Mouse (Mus musculus) small intestine, adult 2 months (tissue): ENCODE measurements around the gene Trmt13. TPM values are rescaled to one million over a fixed set of nuclear protein-coding genes. Genes with fewer than 3 reads are reported as not detected.

ENCODE experiments used
- H3K27ac ChIP-seq: fragments of 200-500 bp; 2 replicates; pipeline ENCODE4 v1.5.1; 2012; ENCODE audit warnings: low read depth, low read length, control low read depth, inconsistent platforms; ENCODE audit not compliant: insufficient read depth
- H3K27me3 ChIP-seq: fragments of 200-500 bp; 2 replicates; pipeline ENCODE4 v1.6.1; 2012; ENCODE audit warnings: mild to moderate bottlenecking, moderate library complexity, low read length, inconsistent platforms; ENCODE audit not compliant: control insufficient read depth, insufficient read depth
- H3K36me3 ChIP-seq: fragments of 200-500 bp; 2 replicates; pipeline ENCODE4 v1.6.1; 2012; ENCODE audit warnings: mild to moderate bottlenecking, low read length, control low read depth, inconsistent platforms; ENCODE audit not compliant: control insufficient read depth, insufficient read depth
- H3K4me1 ChIP-seq: fragments of 200-500 bp; 2 replicates; pipeline ENCODE4 v1.6.1; 2012; ENCODE audit warnings: low read length, inconsistent platforms, mixed read lengths; ENCODE audit not compliant: control insufficient read depth, insufficient read depth, insufficient read length
- H3K4me3 ChIP-seq: fragments of 200-500 bp; 2 replicates; pipeline ENCODE4 v1.5.1; 2012; ENCODE audit warnings: low read depth, mild to moderate bottlenecking, control low read depth, inconsistent platforms, low read length, moderate library complexity
- CTCF ChIP-seq: fragments of 200-500 bp; IDR thresholded peaks from 2 replicates; pipeline ENCODE4 v1.5.1; 2012; ENCODE audit warnings: low read depth, mild to moderate bottlenecking, control low read depth, inconsistent platforms, low read length, moderate library complexity, mixed read lengths; ENCODE audit not compliant: insufficient replicate concordance, insufficient read length; ENCODE audit errors: extremely low read depth
- POLR2A ChIP-seq: fragments of 200-500 bp; IDR thresholded peaks from 2 replicates; pipeline ENCODE4 v1.6.1; 2012; ENCODE audit warnings: low read depth, mild to moderate bottlenecking, control low read depth, inconsistent platforms, low read length, moderate library complexity
- WGBS: fragments of 180-500 bp; shearing (Covaris S2); methylation state at CpG from one replicate; pipeline ENCODE4 v1.1.7; 2018; 5-methylcytosine and 5-hydroxymethylcytosine counted together
- polyA plus RNA-seq: library from polyadenylated mRNA; depleted of rRNA; stranded (reverse); fragments of >200 nt; gene quantifications from 2 replicates; pipeline ENCODE4 v1.2.3, GENCODE M21; 2012

The Trmt13 gene
- polyA plus RNA-seq, 1 experiment, result 1.2 TPM

DNA sequence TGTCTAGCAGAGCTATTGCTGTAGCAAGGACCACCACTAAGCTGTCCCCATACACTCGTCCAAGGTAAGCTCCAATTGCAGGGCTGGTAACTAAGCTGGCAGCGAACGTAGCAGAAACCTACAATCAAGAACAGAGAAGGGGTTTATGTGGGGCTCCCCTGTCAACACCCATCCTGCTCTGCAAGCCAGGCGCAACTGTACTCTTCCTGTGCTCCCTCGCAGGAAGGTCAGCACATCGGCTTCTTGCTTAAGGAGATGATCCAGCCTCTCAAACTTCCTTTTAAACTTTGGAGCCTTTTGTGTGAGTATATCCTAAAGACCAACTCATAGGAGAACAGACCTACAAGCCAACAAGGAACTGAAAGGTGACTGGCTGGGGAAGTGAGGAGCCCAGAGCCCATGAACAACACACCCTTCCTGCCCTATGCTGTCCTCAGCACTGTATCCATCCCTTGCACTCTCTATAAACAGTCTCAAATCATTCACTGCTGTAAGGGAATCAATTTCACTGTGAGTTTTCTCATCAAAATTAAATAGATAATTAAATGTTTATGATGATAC is 27.5 kb upstream of the Trmt13 start:
- Histone ChIP-seq H3K36me3 (peaks cover 46% of the 10 kb centered on the region), H3K4me1 (peaks cover 4% of the 10 kb centered on the region; the same call in 1 of the 2 replicates), H3K27me3 (no peaks in the 10 kb centered on the region), H3K4me3 (no peak overlapping the region), H3K27ac (no peak overlapping the region)
- TF ChIP-seq CTCF (no peak), POLR2A (no peak)
- WGBS, result 94% methylated on average over 6 of the region's 6 CpGs

DNA sequence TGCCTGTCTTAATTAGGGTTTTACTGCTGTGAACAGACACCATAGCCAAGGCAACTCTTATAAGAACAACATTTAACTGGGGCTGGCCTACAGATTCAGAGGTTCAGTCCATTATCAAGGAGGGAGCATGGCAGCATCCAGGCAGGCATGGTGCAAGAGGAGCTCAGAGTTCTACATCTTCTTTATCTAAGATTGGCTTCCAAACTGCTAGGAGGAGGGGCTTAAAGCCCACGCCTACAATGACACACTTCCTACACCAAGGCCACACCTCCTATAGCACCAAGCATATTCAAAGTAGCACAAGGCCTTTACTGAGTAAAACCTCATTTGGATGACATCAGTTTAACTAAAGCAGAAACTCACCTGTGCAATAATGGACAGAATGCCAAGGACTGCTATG is 25.6 kb upstream of the Trmt13 start:
- 70% methylated on average over 1 of the region's 1 CpGs for whole genome bisulfite sequencing

DNA sequence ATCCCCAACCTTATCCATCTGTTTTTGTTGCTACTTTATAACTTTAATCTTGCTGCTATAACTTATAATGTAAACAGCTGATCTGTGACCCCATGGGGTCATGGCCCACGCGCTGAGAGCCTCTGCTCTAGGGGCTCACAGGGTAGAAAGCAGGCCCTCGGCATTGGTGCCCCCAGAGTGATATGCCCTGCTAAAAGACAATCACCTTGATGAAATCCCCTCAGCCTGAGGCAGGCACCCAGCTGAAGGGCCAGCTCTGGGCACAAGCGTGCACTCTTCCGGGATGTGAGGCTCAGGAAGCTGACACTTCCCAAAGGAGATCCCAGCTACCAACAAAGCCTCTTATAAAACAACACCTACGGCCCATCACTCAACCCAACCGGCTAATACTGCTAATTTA is 24.2 kb upstream of the Trmt13 start:
- H3K4me3 ChIP-seq, result no peak overlapping the region
- 87% methylated on average over 7 of the region's 7 CpGs for WGBS
- peaks cover 53% of the 10 kb centered on the region for H3K36me3 ChIP-seq
- H3K4me1 ChIP-seq, result peaks cover 4% of the 10 kb centered on the region; the same call in 1 of the 2 replicates
- no peaks in the 10 kb centered on the region for H3K27me3 ChIP-seq
- H3K27ac ChIP-seq, result no peak overlapping the region
- TF ChIP-seq POLR2A (no peak), CTCF (no peak)

More for the DNA sequence above, 25.6 kb upstream of the Trmt13 start:
- Histone ChIP-seq H3K36me3 (peaks cover 49% of the 10 kb centered on the region), H3K27me3 (no peaks in the 10 kb centered on the region), H3K27ac (no peak overlapping the region), H3K4me3 (no peak overlapping the region), H3K4me1 (peaks cover 4% of the 10 kb centered on the region; the same call in 1 of the 2 replicates)
- TF ChIP-seq CTCF (no peak), POLR2A (no peak)

DNA sequence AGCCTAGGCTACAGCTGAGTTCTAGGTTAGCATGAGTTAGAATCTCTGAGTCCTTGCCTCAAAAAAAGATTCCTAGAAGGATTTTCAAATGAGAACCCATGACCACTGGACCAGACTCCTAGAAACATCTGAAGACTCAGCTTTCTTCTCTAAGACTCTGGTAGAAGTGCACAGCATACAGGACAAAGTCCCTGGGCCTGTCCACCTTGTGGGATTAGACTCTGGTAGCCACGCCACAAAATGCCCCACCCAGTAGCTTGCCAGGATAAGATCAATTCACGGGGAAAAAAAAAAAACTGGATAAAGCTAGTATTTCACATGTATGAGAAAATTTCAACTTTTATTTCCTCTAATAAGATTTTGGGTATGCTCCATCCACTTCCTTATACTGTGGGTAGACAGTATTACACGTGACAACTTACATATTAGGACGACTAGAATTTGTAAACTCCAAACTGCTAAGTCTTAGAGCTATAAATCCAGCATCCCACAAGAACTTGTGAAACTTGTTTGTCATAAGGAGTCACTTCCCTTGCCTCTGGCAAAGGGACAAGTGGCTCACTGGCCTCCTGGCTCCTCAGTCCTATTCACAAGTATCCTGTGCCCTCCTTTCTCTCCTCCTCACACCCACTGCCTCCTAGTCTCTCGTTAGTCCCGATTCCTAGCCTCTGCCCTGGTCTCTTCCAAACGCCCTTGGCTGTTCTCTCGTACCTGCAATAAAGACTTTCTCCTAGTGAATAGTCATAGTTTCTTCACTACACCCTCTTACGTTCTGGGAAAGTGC is 23.5 kb upstream of the Trmt13 start:
- 41% methylated on average over 9 of the region's 9 CpGs for WGBS
- peaks cover 54% of the 10 kb centered on the region for H3K36me3 ChIP-seq
- H3K4me1 ChIP-seq, result peaks cover 4% of the 10 kb centered on the region; the same call in 1 of the 2 replicates
- H3K4me3 ChIP-seq, result no peak overlapping the region
- H3K27me3 ChIP-seq, result no peaks in the 10 kb centered on the region
- H3K27ac ChIP-seq, result peak overlapping the region; percentile 49; the same call in 1 of the 2 replicates
- TF ChIP-seq CTCF (no peak), POLR2A (no peak)

DNA sequence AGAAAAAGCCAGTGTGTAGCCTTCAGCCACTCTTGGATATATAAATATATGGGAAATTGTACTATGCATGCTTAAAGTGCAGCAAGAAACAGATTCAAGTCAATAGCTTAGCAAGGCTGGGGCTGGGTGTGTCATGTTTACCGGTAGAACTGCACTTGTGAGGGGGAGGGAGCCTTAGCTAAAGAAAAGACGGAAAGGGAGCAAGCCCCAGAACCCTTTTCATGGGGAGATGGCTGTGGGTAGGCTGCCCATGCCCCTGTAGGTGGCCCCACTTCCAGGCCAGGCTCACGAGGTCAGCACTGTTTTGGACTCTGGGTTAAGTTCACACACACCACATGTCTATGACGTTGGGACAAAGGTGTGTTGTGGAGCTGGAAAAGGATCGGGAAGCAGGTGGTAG is 21.4 kb upstream of the Trmt13 start:
- Histone ChIP-seq H3K4me1 (peaks cover 4% of the 10 kb centered on the region; the same call in 1 of the 2 replicates), H3K36me3 (peaks cover 55% of the 10 kb centered on the region), H3K4me3 (no peak overlapping the region), H3K27me3 (no peaks in the 10 kb centered on the region), H3K27ac (no peak overlapping the region)
- TF ChIP-seq CTCF, result no peak
- no peak for TF ChIP-seq POLR2A
- WGBS, result 59% methylated on average over 5 of the region's 5 CpGs

DNA sequence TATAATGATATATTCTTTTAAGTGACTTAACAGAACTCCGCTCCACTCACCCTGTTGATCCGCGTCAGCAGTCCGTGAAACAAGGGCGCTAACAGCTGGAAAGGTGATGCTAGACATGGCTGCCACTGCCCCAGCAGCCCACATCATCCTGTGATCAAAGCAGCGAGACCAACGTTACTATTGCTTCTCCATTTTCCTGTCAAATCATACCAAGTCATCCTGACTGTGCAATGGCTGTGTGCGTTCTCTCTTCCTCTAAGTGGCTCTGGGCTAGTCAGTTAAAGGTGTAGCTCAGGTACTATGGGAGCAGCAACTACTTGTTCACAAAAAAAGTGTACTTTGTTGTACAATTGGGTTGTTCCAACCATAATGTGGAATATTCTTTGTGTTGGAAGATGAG is 20.5 kb upstream of the Trmt13 start:
- TF ChIP-seq POLR2A (no peak), CTCF (no peak)
- 92% methylated on average over 8 of the region's 8 CpGs for WGBS
- peaks cover 51% of the 10 kb centered on the region for H3K36me3 ChIP-seq
- H3K27me3 ChIP-seq, result no peaks in the 10 kb centered on the region
- H3K4me3 ChIP-seq, result no peak overlapping the region
- no peak overlapping the region for H3K27ac ChIP-seq
- H3K4me1 ChIP-seq, result peaks cover 4% of the 10 kb centered on the region; the same call in 1 of the 2 replicates

DNA sequence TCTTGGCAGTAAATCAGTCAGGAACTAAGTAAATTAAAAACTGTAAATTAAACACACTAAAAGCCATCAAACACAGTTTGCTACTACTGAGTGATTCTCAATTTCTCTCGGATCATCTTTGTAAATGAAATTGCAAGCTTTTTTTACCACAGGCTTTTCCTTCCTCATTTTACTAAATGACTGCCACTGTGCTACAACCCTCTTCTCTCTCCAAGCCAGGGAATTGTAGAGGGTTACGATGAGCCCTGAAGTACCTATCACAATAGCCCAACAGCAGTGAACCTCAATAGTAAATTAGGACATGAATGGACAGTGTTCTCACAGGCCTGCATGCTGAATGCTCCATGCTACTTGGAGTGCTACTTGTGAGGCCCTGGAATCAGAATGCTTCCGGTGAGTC is 19.7 kb upstream of the Trmt13 start:
- H3K4me3 ChIP-seq, result no peak overlapping the region
- no peak overlapping the region for H3K27ac ChIP-seq
- 87% methylated on average over 3 of the region's 3 CpGs for WGBS
- H3K4me1 ChIP-seq, result peaks cover 4% of the 10 kb centered on the region; the same call in 1 of the 2 replicates
- TF ChIP-seq POLR2A, result no peak
- TF ChIP-seq CTCF, result no peak
- peaks cover 45% of the 10 kb centered on the region for H3K36me3 ChIP-seq
- no peaks in the 10 kb centered on the region for H3K27me3 ChIP-seq
